Mouse (Mus musculus) c-Kit-positive CD71-positive TER-119-positive erythroid progenitor cells, embryonic 14.5 days (primary cell): Measurements from ENCODE around the gene Mrps7.

Source experiments
- DNase-seq: peaks from one replicate; pipeline ENCODE4 v3.0.0-alpha.2; 2013; ENCODE audit warnings: low spot score

Mrps7 gene

GRCm38 (mm10) chr11:115649706-115650105, 46.0 kb downstream of the Mrps7 start:
- DNase-seq: no peak

GRCm38 (mm10) chr11:115651680-115652079, 48.0 kb downstream of the Mrps7 start:
- no peak for DNase-seq

- no peak for DNase-seq
These were observed 49.5 kb downstream of the Mrps7 start for GRCm38 (mm10) chr11:115653194-115653593.

- no peak for DNase-seq
These were observed 50.4 kb downstream of the Mrps7 start for GRCm38 (mm10) chr11:115654128-115654527.
